Mouse (Mus musculus) hindbrain, embryonic 13.5 days (tissue): Measurements from ENCODE around the gene Msrb1. TPM values are rescaled to one million over a fixed set of nuclear protein-coding genes. Genes with fewer than 3 reads are reported as not detected.
"Not testable (repeated sequence)": the region's sequence is repeated elsewhere in the genome, so short reads cannot be mapped to it uniquely, and the experiment has no call there.

Experiments
- ATAC-seq: fragments of 200-750 bp; cut with Nextera tagmentation; 2 replicates; pipeline ENCODE4 v1.8.0; 2017; ENCODE audit warnings: moderate TSS enrichment; ENCODE audit not compliant: low FRiP score
- H3K27ac ChIP-seq: fragments of 300-500 bp; sonication (generic); 2 replicates; pipeline ENCODE4 v1.5.1; 2015; ENCODE audit warnings: inconsistent platforms, mild to moderate bottlenecking, moderate library complexity
- H3K27me3 ChIP-seq: fragments of 300-500 bp; sonication (generic); 2 replicates; pipeline ENCODE4 v1.6.1; 2015; ENCODE audit warnings: mild to moderate bottlenecking, inconsistent platforms
- H3K36me3 ChIP-seq: fragments of 300-500 bp; sonication (generic); 2 replicates; pipeline ENCODE4 v1.6.1; 2015; ENCODE audit warnings: mild to moderate bottlenecking, inconsistent platforms
- H3K4me1 ChIP-seq: fragments of 300-500 bp; sonication (generic); replicated peaks from 2 replicates; pipeline ENCODE4 v1.6.1; 2015; ENCODE audit warnings: inconsistent platforms
- H3K4me2 ChIP-seq: fragments of 300-500 bp; sonication (generic); 2 replicates; pipeline ENCODE4 v1.6.1; 2015; ENCODE audit warnings: inconsistent platforms, mild to moderate bottlenecking, moderate library complexity
- H3K4me3 ChIP-seq: fragments of 300-500 bp; sonication (generic); 2 replicates; pipeline ENCODE4 v1.5.1; 2015; ENCODE audit warnings: mild to moderate bottlenecking, inconsistent platforms
- H3K9ac ChIP-seq: fragments of 300-500 bp; sonication (generic); 2 replicates; pipeline ENCODE4 v1.6.1; 2015; ENCODE audit warnings: mild to moderate bottlenecking, inconsistent platforms
- H3K9me3 ChIP-seq: fragments of 300-500 bp; sonication (generic); 2 replicates; pipeline ENCODE4 v1.6.1; 2016; ENCODE audit warnings: inconsistent platforms
- WGBS: fragments of 180-500 bp; shearing (Covaris S2); methylation state at CpG from one replicate; pipeline ENCODE4 v1.1.7; 2015; 5-methylcytosine and 5-hydroxymethylcytosine counted together
- polyA plus RNA-seq: library from polyadenylated mRNA; unstranded; fragments of >200 nt; fragmentation: Nextera tagmentation; extraction: Ambion mirVana; gene quantifications from 2 replicates; pipeline ENCODE4 v1.2.1, GENCODE M21; 2015

The Msrb1 gene
- polyA plus RNA-seq, 1 experiment from 2014 or later: 24.0 TPM

DNA sequence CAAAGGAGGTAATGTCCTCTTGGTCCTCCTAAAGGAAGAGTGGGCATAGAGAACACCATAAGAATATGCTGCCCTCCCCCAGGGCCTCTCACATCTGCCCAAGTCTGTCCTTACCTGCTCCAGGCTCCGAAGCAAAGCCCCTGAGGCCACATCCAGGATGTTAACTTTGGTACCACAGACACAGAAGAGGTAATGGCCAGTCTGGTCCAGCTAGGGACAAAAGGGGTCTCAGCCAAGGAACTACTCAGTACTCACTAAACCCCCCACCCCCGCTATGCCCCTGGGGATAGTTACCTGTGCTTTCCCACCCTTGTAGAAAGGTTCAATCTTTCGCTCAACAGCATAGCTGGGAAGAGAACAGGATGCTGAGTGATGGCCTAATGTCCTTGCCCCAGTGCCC lies 30.6 kb upstream of the Msrb1 start:
- H3K36me3 ChIP-seq: peaks cover 43% of the 10 kb centered on the region
- no peak overlapping the region for H3K4me3 ChIP-seq
- 96% methylated on average over 3 of the region's 3 CpGs for WGBS
- H3K27ac ChIP-seq: no peak overlapping the region
- no peak for ATAC-seq
- H3K9ac ChIP-seq: no peak overlapping the region
- peaks cover 17% of the 10 kb centered on the region for H3K4me1 ChIP-seq
- no peaks in the 10 kb centered on the region for H3K27me3 ChIP-seq
- H3K9me3 ChIP-seq: no peaks in the 10 kb centered on the region
- 0 out of 2 replicates have a peak overlapping the region, but pooled peaks have one; percentile 87 for H3K4me2 ChIP-seq

DNA sequence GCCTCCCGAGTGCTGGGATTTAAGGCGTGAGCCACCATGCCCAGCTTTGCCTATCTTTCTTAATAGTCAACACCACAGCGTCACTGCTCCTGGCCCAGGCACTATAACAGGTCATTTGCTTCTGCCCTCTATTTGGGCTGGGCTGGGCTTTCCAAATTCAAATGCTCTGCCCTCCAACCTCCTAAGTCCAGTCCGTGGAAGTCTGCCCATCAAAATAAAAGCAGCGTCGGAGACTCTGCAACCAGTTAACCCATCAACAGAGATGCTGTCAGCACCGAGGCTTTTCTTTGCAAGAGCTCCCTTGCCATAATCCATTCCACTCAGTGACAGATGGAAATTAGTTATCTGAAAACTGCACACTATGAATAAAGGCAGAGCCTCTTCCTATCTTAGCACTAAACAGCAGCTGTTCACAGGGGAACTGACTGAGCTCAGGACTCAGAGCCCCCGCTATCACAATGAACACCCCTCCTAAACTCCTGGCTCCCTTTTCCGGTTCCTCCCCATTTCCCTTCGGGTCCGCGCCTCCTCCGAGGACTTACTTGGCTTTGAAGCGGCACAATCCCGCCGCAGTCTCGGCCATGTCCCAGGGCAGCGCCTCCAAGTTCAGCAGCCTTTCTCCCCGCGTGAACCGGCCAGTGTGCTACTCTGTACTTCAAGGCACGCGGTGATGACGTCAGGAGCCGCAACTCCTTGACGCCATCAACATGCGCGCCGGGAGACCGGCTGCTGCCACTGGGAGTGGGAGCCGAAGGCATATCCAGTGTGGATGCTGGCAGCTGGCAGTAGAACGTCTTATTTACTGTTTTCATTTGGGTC lies 29.3 kb upstream of the Msrb1 start, which contains the start of gene Tbl3:
Gene Tbl3, minus strand, starts transcription at position 679 of the 819 bp plus-strand sequence.
- ATAC-seq: peak; percentile 90
- Histone ChIP-seq H3K9me3 (no peaks in the 10 kb centered on the region), H3K27me3 (no peaks in the 10 kb centered on the region), H3K9ac (peak within 1 kb of the TSS; percentile 85), H3K27ac (peak within 1 kb of the TSS; percentile 88), H3K4me2 (peak within 1 kb of the TSS; percentile 87), H3K4me1 (peaks cover 17% of the 10 kb centered on the region), H3K4me3 (peak within 1 kb of the TSS; percentile 80), H3K36me3 (peaks cover 29% of the 10 kb centered on the region)
- WGBS: 5% methylated on average over 32 of the region's 32 CpGs

DNA sequence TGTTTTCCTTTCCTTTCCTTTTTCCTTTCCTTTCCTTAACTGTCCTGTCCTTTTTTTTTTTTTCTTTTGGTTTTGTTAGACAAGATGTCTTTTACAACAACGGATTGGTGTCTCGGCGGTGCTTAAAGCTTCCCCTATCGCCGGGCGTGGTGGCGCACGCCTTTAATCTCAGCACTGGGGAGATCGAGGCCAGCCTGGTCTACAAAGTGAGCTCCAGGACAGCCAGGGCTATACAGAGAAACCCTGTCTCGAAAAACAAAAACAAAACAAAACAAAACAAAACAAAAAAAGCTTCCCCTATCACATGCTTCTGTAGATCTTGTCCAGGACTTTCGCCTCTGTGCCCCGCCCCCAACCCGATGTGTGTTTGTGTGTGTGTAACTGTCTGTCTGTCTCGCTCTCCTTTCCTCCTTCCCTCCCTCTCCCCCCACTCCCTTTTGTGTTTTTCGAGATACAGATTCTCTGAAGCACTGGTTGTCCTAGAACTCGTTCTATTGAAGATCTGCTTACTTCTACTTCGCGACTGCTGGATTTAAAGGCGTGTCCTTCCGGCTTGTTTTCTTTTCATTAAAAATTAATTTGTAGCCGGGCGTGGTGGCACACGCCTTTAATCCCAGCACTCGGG lies 28.5 kb upstream of the Msrb1 start:
- peak; percentile 55; the same call in 1 of the 2 replicates for ATAC-seq
- H3K4me1 ChIP-seq: peaks cover 17% of the 10 kb centered on the region
- peak overlapping the region; percentile 85 for H3K9ac ChIP-seq
- peak overlapping the region; percentile 88 for H3K27ac ChIP-seq
- 6% methylated on average over 24 of the region's 24 CpGs for WGBS
- H3K9me3 ChIP-seq: no peaks in the 10 kb centered on the region
- H3K4me2 ChIP-seq: peak overlapping the region; percentile 87
- H3K36me3 ChIP-seq: peaks cover 22% of the 10 kb centered on the region
- no peaks in the 10 kb centered on the region for H3K27me3 ChIP-seq
- H3K4me3 ChIP-seq: peak overlapping the region; percentile 80

DNA sequence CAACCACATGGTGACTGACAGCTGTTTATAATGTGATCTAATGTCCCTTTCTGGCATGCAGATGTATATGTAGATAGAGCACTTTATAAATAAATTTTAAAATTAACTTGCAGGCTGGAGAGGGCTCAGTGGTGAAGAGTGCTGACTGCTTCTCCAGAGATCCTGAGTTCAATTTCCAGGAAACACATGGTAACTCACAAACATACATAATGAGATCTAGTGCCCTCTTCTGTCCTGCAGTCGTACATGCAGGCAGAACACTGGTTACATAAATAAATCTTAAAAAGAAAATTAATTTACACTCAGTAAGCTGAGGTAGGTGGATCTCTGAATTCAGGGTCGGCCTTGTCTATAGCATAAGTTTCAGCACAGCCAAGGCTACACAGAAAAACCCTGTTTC lies 27.8 kb upstream of the Msrb1 start:
- 40% methylated on average over 2 of the region's 2 CpGs for WGBS
- Histone ChIP-seq H3K4me3 (no peak overlapping the region), H3K4me2 (no peak overlapping the region)

DNA sequence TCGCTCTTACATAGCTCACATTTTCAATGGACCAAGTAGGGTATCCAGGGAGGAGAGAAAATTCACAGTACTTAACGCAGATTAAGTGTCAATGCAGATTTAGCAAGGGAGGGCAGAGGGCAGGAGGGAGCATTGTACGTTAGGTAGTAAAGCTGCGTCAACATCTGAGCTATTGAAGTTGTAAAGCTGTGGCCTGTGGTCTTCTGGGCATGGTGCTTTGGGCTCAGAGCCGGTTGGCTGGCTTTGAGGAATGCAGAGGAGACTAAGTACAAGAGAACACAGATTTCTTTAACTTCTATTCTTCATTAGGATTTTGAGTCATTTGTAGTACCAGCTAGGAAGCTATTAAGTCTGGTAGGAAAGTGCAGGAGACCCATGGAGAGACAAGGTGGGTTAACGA lies 20.9 kb upstream of the Msrb1 start:
- Histone ChIP-seq H3K4me1 (peaks cover 8% of the 10 kb centered on the region), H3K9ac (no peak overlapping the region)

More for the DNA sequence above, 27.8 kb upstream of the Msrb1 start:
- ATAC-seq: no peak
- peaks cover 19% of the 10 kb centered on the region for H3K36me3 ChIP-seq
- no peaks in the 10 kb centered on the region for H3K27me3 ChIP-seq
- no peak overlapping the region for H3K27ac ChIP-seq
- no peaks in the 10 kb centered on the region for H3K9me3 ChIP-seq
- H3K9ac ChIP-seq: no peak overlapping the region
- peaks cover 17% of the 10 kb centered on the region for H3K4me1 ChIP-seq

DNA sequence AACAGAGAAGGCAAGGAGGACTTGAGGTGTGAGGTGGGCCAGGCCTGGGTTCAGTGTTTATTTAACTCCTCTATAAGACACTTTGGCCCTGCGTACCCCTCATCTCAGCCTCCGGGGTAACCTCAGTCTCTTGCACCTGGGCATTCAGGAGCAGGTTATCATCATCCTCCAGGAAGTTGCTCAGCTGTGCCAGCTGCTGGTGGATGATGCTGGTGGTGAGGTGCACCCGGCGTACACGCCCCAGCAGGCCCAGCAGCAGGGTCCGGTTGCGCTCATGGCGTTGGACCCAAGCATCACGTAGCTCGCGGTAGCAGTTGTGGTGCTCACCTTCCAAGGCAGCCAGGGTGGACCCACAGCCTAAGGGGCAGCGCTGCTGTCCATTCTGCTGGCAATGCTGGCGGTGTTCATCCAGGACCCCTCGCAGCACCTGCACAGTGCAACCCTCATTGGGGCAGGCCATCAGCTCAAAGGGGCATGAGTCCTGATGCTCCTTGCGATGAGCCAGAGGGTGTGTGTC lies 20.2 kb upstream of the Msrb1 start:
- H3K4me3 ChIP-seq: no peak overlapping the region
- no peak for ATAC-seq
- peaks cover 13% of the 10 kb centered on the region for H3K4me1 ChIP-seq
- peaks cover 21% of the 10 kb centered on the region for H3K36me3 ChIP-seq
- H3K9me3 ChIP-seq: no peaks in the 10 kb centered on the region
- H3K9ac ChIP-seq: no peak overlapping the region
- H3K27me3 ChIP-seq: no peaks in the 10 kb centered on the region
- no peak overlapping the region for H3K4me2 ChIP-seq
- 96% methylated on average over 15 of the region's 15 CpGs for WGBS
- H3K27ac ChIP-seq: no peak overlapping the region

More for the DNA sequence above, 20.9 kb upstream of the Msrb1 start:
- Histone ChIP-seq H3K27ac (no peak overlapping the region), H3K4me2 (no peak overlapping the region), H3K36me3 (peaks cover 20% of the 10 kb centered on the region), H3K9me3 (no peaks in the 10 kb centered on the region), H3K4me3 (no peak overlapping the region), H3K27me3 (no peaks in the 10 kb centered on the region)
- no peak for ATAC-seq
- WGBS: 78% methylated on average over 6 of the region's 6 CpGs

DNA sequence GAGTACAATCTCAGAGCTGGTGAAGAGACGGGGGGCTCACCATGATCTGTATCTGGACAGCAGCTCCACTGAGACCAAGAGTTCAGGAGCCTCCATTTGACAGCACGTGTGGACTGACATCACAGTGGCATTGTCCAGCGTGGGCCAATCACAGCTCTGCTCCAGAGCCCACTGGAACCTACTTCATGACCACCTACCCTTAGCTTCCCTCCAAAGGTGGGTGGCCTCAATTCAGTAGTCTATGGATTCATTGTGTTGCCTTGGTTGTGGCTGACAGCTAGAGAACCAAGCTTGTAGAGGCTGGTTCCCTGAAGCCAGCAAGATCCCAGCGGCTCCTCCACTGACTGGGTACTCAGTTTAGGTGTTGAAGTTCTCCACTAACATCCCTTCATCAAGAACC lies 18.5 kb upstream of the Msrb1 start, which contains the start of the genes Rnf151 and Rps2:
Gene Rnf151, minus strand, starts transcription at position 121 of the 400 bp plus-strand sequence.
Gene Rps2, plus strand, starts transcription at position 174 of the 400 bp plus-strand sequence.
- peak within 1 kb of the TSS; percentile 72 for H3K4me3 ChIP-seq
- no peaks in the 10 kb centered on the region for H3K9me3 ChIP-seq
- peaks cover 35% of the 10 kb centered on the region for H3K36me3 ChIP-seq
- H3K27me3 ChIP-seq: no peaks in the 10 kb centered on the region
- peaks cover 30% of the 10 kb centered on the region for H3K4me1 ChIP-seq
- peak within 1 kb of the TSS; percentile 67 for H3K4me2 ChIP-seq
- ATAC-seq: no peak
- 79% methylated on average over 4 of the region's 4 CpGs for WGBS
- no peak within 1 kb of the TSS for H3K27ac ChIP-seq
- H3K9ac ChIP-seq: peak within 1 kb of the TSS; percentile 90; the same call in 1 of the 2 replicates

DNA sequence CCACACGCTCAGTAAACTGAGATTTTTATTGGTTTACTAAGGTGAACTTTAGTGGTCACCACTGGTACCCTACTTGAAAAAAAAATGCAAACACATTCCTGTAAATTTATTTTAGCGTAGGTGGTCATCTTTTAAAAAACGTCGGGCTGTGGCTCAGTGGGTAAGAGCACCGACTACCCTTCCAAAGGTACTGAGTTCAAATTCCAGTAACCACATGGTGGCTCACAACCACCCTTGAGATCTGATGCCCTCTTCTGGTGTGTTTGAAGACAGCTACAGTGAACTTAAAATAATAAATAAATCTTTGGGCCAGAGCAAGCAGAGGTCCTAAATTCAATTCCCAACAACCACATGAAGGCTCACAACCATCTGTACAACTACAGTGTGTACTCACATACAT lies 17.5 kb upstream of the Msrb1 start:
- H3K4me2 ChIP-seq: peak overlapping the region; percentile 67
- H3K4me1 ChIP-seq: peaks cover 39% of the 10 kb centered on the region
- H3K27me3 ChIP-seq, H3K27ac ChIP-seq, ATAC-seq, H3K9me3 ChIP-seq: not testable (repeated sequence)
- H3K36me3 ChIP-seq: peaks cover 35% of the 10 kb centered on the region
- peak overlapping the region; percentile 90 for H3K9ac ChIP-seq
- WGBS: 74% methylated on average over 5 of the region's 5 CpGs
- peak overlapping the region; percentile 72 for H3K4me3 ChIP-seq

DNA sequence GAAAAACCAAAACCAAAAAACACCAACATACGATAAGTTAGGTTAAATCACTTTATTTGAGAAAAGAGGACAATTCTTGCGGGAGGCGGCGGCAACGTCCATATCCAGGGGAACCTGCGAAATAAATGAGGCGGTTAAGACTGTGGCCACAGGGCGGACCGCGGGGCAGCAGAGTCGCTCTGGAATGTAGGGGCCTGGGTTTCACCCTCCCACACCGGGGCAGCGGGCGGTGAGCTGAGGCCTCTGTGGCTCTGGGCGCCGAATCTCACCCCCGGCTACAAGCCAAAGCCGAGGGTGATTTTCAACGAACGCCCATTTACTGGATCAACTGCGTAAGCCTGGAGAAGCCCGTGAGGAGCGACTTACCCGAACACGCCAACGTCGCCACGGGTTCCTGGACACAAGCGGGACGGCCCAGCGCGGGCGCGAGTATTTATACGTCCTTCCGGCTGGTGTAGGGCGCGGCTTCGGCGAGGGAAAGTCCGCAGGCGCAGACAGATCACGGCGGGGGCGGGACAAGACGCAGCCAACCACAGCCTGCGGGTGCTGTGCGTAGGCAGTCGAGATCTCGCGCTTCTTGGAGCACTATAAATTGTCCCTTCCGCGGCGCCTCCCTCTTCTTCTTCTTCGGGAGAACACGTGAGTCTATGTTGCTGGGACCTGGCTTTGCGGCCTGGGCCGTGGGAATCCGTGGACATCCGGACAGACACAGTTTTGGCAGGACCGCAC lies 16.8 kb upstream of the Msrb1 start:
- H3K27ac ChIP-seq: peak overlapping the region; percentile 88
- H3K4me2 ChIP-seq: peak overlapping the region; percentile 93
- peak overlapping the region; percentile 90 for H3K9ac ChIP-seq
- peak; percentile 96 for ATAC-seq
- no peaks in the 10 kb centered on the region for H3K27me3 ChIP-seq
- WGBS: under 1% methylated on average over 61 of the region's 61 CpGs
- peak overlapping the region; percentile 72 for H3K4me3 ChIP-seq
- peaks cover 35% of the 10 kb centered on the region for H3K36me3 ChIP-seq
- no peaks in the 10 kb centered on the region for H3K9me3 ChIP-seq
- H3K4me1 ChIP-seq: peaks cover 39% of the 10 kb centered on the region

DNA sequence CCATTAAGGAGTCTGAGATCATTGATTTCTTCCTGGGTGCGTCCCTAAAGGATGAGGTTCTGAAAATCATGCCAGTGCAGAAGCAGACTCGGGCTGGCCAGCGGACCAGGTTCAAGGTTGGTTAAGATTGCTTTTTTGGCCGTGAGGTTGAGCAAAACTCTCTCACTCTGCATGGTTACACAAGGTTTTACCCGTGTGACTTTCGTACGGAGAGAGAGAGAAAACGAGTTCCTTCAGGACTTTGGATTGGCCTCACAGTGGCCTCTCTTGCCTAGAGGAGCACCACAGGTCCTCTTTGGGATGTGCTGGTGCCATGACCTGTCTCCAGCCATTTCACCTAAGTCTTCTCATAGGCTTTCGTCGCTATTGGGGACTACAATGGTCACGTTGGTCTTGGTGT lies 15.8 kb upstream of the Msrb1 start:
- not testable (repeated sequence) for H3K27me3 ChIP-seq, ATAC-seq, H3K9me3 ChIP-seq
- Histone ChIP-seq H3K4me1 (peaks cover 39% of the 10 kb centered on the region), H3K27ac (peak overlapping the region; percentile 88), H3K36me3 (peaks cover 35% of the 10 kb centered on the region), H3K9ac (peak overlapping the region; percentile 90), H3K4me2 (peak overlapping the region; percentile 93), H3K4me3 (peak overlapping the region; percentile 72)
- WGBS: under 1% methylated on average over 11 of the region's 11 CpGs

DNA sequence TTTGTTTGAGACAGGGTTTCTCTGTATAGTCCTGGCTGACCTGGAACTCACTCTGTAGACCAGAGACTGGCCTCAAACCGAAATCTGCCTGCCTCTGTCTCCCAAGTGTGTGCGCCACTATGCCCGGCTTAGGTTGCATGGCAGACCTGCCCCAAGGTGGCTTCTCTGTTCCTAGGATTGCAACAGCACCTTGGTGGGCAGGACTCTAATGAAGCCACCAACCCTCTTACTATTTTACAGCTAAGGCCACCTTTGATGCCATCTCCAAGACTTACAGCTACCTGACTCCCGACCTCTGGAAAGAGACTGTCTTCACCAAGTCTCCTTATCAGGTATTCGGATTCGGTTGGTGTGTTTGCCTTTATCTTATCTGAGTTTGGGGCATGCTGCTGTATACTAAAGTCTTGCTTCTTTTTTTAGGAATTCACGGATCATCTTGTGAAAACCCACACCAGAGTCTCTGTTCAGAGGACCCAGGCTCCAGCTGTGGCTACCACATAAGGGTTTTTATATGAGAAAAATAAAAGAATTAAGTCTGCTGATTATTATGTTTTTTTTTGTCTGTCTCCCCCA lies 15.0 kb upstream of the Msrb1 start:
- not testable (repeated sequence) for ATAC-seq, H3K27me3 ChIP-seq, H3K9me3 ChIP-seq, H3K27ac ChIP-seq
- peak overlapping the region; percentile 72 for H3K4me3 ChIP-seq
- peaks cover 30% of the 10 kb centered on the region for H3K36me3 ChIP-seq
- H3K4me2 ChIP-seq: peak overlapping the region; percentile 93
- peak overlapping the region; percentile 68 for H3K9ac ChIP-seq
- peaks cover 39% of the 10 kb centered on the region for H3K4me1 ChIP-seq
- 73% methylated on average over 7 of the region's 7 CpGs for WGBS
